ENCODE assay signal across 8 mouse cellular contexts in genomic region chr4:155491529-155492130, GRCm38 (mm10). TPM values are rescaled to one million over a fixed set of nuclear protein-coding genes. Genes with fewer than 3 reads are reported as not detected.
A peak's percentile ranks its signal among the peaks of the same experiment; 100 is the strongest.
DNase-seq lines count a peak whose midpoint lies in the region; ATAC-seq lines count a peak whose summit lies in the region.

No protein-coding gene starts in this region.

- H3K27me3 ChIP-seq in kidney, embryonic 16.5 days (ENCODE audit: insufficient read depth, low read length) = no peaks in the 10 kb centered on the region
- H3K27me3 ChIP-seq in liver, embryonic 16.5 days (ENCODE audit: control insufficient read depth, insufficient read depth, low read depth, low read length) = no peaks in the 10 kb centered on the region
- no peaks in the 10 kb centered on the region for H3K27me3 ChIP-seq in stomach, embryonic 14.5 days (ENCODE audit: control insufficient read depth, insufficient read depth, low read length)

- H3K36me3 ChIP-seq in kidney, embryonic 16.5 days (ENCODE audit: insufficient read depth, low read length) = no peaks in the 10 kb centered on the region
- no peaks in the 10 kb centered on the region for H3K36me3 ChIP-seq in liver, embryonic 16.5 days (ENCODE audit: control insufficient read depth, insufficient read depth)
- H3K36me3 ChIP-seq in stomach, embryonic 14.5 days (ENCODE audit: control insufficient read depth, insufficient read depth, low read length) = no peaks in the 10 kb centered on the region

- H3K27ac ChIP-seq in kidney, embryonic 16.5 days (ENCODE audit: low read length) = peak overlapping the region; percentile 93
- H3K27ac ChIP-seq in liver, embryonic 16.5 days (ENCODE audit: low read length) = peak overlapping the region; percentile 82
- H3K27ac ChIP-seq in stomach, embryonic 14.5 days (ENCODE audit: low read length) = peak overlapping the region; percentile 95

- peak overlapping the region; percentile 100 for H3K9ac ChIP-seq in kidney, embryonic 16.5 days (replicated peaks; ENCODE audit: low read length)
- peak overlapping the region; percentile 94 for H3K9ac ChIP-seq in liver, embryonic 16.5 days (ENCODE audit: low read depth, low read length)
- peak overlapping the region; percentile 100 for H3K9ac ChIP-seq in stomach, embryonic 14.5 days (replicated peaks; ENCODE audit: low read depth, low read length)

- no peaks in the 10 kb centered on the region for H3K9me3 ChIP-seq in kidney, embryonic 16.5 days (ENCODE audit: low read length)
- H3K9me3 ChIP-seq in liver, embryonic 16.5 days (replicated peaks; ENCODE audit: control insufficient read depth, low read length) = no peaks in the 10 kb centered on the region
- no peaks in the 10 kb centered on the region for H3K9me3 ChIP-seq in stomach, embryonic 14.5 days (ENCODE audit: control insufficient read depth, low read depth, low read length)

- ATAC-seq in kidney, embryonic 16.5 days (ENCODE audit: low FRiP score, low TSS enrichment) = peak; percentile 29
- peak; percentile 25 for ATAC-seq in liver, embryonic 16.5 days (ENCODE audit: low read depth)
- ATAC-seq in stomach, embryonic 14.5 days (ENCODE audit: insufficient number of reproducible peaks, insufficient read depth, low FRiP score, low read depth) = peak; percentile 24; the same call in 1 of the 2 replicates

- H3K4me2 ChIP-seq in kidney, embryonic 16.5 days (replicated peaks; ENCODE audit: low read depth, low read length) = peak overlapping the region; percentile 82
- H3K4me2 ChIP-seq in liver, embryonic 16.5 days (ENCODE audit: low read depth, low read length) = peak overlapping the region; percentile 100
- H3K4me2 ChIP-seq in stomach, embryonic 14.5 days (replicated peaks; ENCODE audit: low read depth, low read length) = peak overlapping the region; percentile 73

- 2% methylated on average over 44 of the region's 54 CpGs for WGBS in kidney, embryonic 16.5 days
- under 1% methylated on average over 48 of the region's 54 CpGs for WGBS in liver, embryonic 16.5 days (ENCODE audit: insufficient replicate concordance)
- under 1% methylated on average over 54 of the region's 54 CpGs for WGBS in stomach, embryonic 14.5 days

- DNase-seq in kidney, postnatal 25 days = no peak
- peak; percentile 12 for DNase-seq in T-cell, adult 2 months (ENCODE audit: low spot score)
- peak; percentile 51 for DNase-seq in forelimb bud, embryonic 11.5 days (ENCODE audit: low read depth, low spot score)
- DNase-seq in adrenal gland, adult 8-10 months = no peak
- no peak for DNase-seq in cerebellum, adult 18-20 months

- H3K4me3 ChIP-seq in kidney, embryonic 16.5 days (ENCODE audit: low read length) = peak overlapping the region; percentile 99
- peak overlapping the region; percentile 95 for H3K4me3 ChIP-seq in liver, embryonic 16.5 days (ENCODE audit: low read depth, low read length)
- peak overlapping the region; percentile 98 for H3K4me3 ChIP-seq in stomach, embryonic 14.5 days (ENCODE audit: low read depth, low read length)

- peaks cover 54% of the 10 kb centered on the region for H3K4me1 ChIP-seq in kidney, embryonic 16.5 days (ENCODE audit: insufficient read depth, low read length)
- H3K4me1 ChIP-seq in liver, embryonic 16.5 days (ENCODE audit: control insufficient read depth, low read depth, low read length) = peaks cover 63% of the 10 kb centered on the region
- peaks cover 48% of the 10 kb centered on the region for H3K4me1 ChIP-seq in stomach, embryonic 14.5 days (ENCODE audit: control insufficient read depth, insufficient read depth, low read length)

RNA-seq across cellular contexts. Expression of gene Gnb1, which starts 0.5 kb away (rescaled TPM):
- 413 and 477 TPM in 2 replicates for polyA plus RNA-seq in kidney, embryonic 16.5 days (2015; fragmentation: Nextera tagmentation; extraction: Ambion mirVana)
- 77.3 and 85.9 TPM in 2 replicates for polyA plus RNA-seq in liver, embryonic 16.5 days (2015; fragmentation: Nextera tagmentation; extraction: Ambion mirVana)
- 525 and 534 TPM in 2 replicates for polyA plus RNA-seq in stomach, embryonic 14.5 days (2014; fragmentation: Nextera tagmentation; extraction: Ambion mirVana)
- 100 to 1,000 TPM; 344 to 487 (median 448) TPM for total RNA-seq in adrenal gland, adult 8-10 months (2022)

RNA-seq across cellular contexts. Expression of gene Tmem52, which starts 22.7 kb away (rescaled TPM):
- 1.9 and 2.2 TPM in 2 replicates for polyA plus RNA-seq in kidney, embryonic 16.5 days (2015; fragmentation: Nextera tagmentation; extraction: Ambion mirVana)
- polyA plus RNA-seq in liver, embryonic 16.5 days (2015; fragmentation: Nextera tagmentation; extraction: Ambion mirVana) = 0.33 and 0.64 TPM in 2 replicates
- polyA plus RNA-seq in stomach, embryonic 14.5 days (2014; fragmentation: Nextera tagmentation; extraction: Ambion mirVana) = 0.29 TPM in 1 of 2 replicates, not detected in the other
- 10 to 100 TPM in 3 of 4 experiments, 1 to 10 TPM in 1; 5.8 to 48.6 (median 27.3) TPM for total RNA-seq in adrenal gland, adult 8-10 months (2022)

Comparison
In these comparisons a context has a peak if more than half of its experiments do, and no peak if none do; other contexts are left out.
1. DNase-seq: peak in T-cell, adult 2 months (single experiment) and forelimb bud, embryonic 11.5 days (single experiment); none in kidney, postnatal 25 days (0 of 2), adrenal gland, adult 8-10 months (single experiment) and cerebellum, adult 18-20 months (0 of 2).
2. Peak in every context shown above with its lines, with median percentiles within 50 percentile points of each other: ATAC-seq, H3K27ac ChIP-seq, H3K4me2 ChIP-seq, H3K4me3 ChIP-seq and H3K9ac ChIP-seq.